Mouse (Mus musculus) olfactory bulb, adult 2 months (tissue): Measurements from ENCODE around the gene Gm10644. TPM values are rescaled to one million over a fixed set of nuclear protein-coding genes. Genes with fewer than 3 reads are reported as not detected.

ENCODE experiments used
- H3K27ac ChIP-seq: fragments of 200-500 bp; 2 replicates; pipeline ENCODE4 v1.5.1; 2012; ENCODE audit warnings: low read depth, low read length; ENCODE audit not compliant: insufficient read depth
- H3K4me1 ChIP-seq: fragments of 200-500 bp; 2 replicates; pipeline ENCODE4 v1.6.1; 2012; ENCODE audit warnings: low read length; ENCODE audit not compliant: control insufficient read depth, insufficient read depth
- H3K4me3 ChIP-seq: fragments of 200-500 bp; 2 replicates; pipeline ENCODE4 v1.5.1; 2012; ENCODE audit warnings: mild to moderate bottlenecking, low read depth, low read length, moderate library complexity; ENCODE audit not compliant: insufficient read depth
- CTCF ChIP-seq: fragments of 200-500 bp; IDR thresholded peaks from 2 replicates; pipeline ENCODE4 v1.5.1; 2012; ENCODE audit warnings: low read depth, mild to moderate bottlenecking, low read length, moderate library complexity; ENCODE audit not compliant: insufficient read depth
- POLR2A ChIP-seq: fragments of 200-500 bp; IDR thresholded peaks from 2 replicates; pipeline ENCODE4 v1.6.1; 2012; ENCODE audit warnings: mild to moderate bottlenecking, low read depth, low read length, moderate library complexity; ENCODE audit not compliant: insufficient read depth
- WGBS: fragments of 180-500 bp; shearing (Covaris S2); methylation state at CpG from one replicate; pipeline ENCODE4 v1.1.7; 2018; 5-methylcytosine and 5-hydroxymethylcytosine counted together
- polyA plus RNA-seq: library from polyadenylated mRNA; stranded (reverse); fragments of >200 nt; gene quantifications from 2 replicates; pipeline ENCODE4 v1.2.4, GENCODE M21; 2012; ENCODE audit warnings: low replicate concordance; ENCODE audit not compliant: missing spikeins, insufficient read depth, insufficient read length

The Gm10644 gene
- not detected in 2 replicates for polyA plus RNA-seq

DNA sequence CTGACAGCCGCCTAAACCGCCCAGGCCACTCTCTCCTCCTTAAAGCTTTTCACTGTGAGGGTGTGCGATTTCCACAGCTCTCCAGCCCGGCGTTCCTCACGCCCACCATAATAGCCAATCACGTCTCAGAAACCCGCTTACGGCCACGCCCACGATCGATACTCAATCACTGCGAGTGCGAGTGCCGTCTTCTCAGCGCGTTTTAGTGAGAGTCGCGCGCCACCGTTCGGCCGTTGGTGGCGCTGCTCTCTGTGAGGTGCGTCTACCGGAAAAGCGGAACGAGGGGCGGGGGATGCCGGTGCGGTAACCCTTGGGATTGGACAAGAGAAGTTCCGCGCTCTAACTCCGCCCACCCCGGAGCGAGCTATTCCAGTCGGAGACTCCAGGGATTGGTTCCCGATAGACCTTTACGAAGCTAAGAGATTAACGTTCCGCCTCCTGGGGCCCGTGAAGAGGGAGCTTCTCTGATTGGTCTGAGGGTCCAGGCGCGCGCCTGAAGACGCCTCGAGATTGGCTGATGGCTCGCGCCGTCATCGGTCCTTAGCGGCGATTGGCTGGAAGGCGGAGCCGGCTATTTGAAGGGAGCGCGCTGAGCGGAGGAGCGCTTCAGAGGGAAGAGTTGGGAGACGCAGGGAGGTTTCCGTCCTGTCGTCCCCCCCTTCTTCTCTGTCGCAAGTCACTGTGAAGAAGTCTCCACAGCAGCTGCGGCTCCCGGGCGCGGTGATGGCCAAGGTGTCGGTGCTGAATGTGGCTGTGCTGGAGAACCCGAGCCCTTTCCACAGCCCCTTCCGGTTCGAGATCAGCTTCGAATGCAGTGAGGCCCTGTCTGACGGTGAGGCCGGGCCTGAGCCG, at the start of gene Gm10644, which contains the start of gene Asf1b:
Gene Gm10644 (minus strand): TSS at position 100 of the 852 bp plus-strand sequence.
Gene Asf1b (plus strand): TSS at position 402 of the 852 bp plus-strand sequence.
- Histone ChIP-seq H3K27ac (no peak within 1 kb of the TSS), H3K4me1 (peaks cover 10% of the 10 kb centered on the region), H3K4me3 (peak within 1 kb of the TSS; percentile 56)
- under 1% methylated on average over 75 of the region's 75 CpGs for WGBS
- TF ChIP-seq CTCF = peak; percentile 80
- no peak for TF ChIP-seq POLR2A

DNA sequence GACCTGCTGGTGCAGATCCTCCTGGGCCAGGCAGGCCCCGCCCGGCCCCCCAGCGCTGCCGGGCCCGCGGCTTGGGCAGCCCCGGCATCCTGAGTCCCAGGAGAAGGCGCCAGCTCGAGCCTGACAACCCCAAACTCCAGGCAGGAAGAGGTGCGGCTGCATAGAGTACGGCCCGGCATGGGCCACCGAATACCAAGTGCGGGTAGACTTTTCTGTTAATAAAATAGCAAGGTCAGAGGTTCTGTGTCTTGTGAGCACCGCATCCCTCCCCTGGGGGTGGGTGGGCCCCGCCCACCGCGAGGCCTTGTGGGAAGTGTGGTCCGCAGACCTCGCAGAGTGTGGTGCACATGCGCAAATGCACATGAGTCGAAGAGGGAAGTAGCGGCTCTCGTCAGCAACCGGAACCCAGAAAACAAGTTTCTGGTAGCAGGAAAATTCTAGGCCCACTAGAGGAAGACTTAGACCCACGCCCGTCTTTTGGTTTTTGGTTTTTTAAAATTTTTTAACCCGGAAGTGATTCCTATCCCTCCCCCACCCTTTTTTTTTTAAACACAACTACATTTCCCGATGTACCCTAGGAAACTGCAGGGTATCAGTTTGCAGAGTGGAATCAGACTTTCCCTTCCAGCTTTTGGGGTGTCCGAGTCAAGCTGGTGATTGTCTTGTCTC, 49.7 kb upstream of the Gm10644 start:
- WGBS = under 1% methylated on average over 30 of the region's 30 CpGs

DNA sequence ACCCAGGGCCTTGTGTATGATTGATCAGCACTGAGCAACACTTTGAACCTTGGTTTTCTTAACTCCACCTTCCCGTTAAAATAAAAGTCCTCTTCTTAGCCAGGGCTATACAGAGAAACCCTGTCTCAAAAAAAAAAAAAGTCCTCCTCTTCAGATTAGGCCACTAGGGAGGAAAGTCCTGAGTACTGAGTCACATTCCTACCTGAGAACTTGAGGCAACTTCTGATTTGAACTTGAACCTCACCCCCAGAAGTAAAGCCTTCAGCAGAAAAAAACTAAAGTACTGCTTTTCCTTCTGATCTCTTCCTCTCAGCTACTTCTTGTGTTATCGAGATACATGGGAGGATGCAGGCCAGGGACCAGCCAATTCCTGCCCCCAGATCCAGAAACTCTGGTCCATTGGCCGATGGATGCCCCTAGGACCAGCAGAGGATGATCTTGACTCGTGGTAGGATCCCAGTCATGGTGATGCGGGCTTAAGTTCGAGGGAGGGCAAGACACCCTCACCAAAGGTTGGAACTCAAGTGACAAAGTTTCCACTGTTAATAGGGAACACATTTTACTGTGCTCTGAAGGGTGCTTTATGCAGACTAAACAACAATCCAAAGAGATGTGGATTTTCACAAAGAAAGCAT, 48.7 kb upstream of the Gm10644 start:
- 55% methylated on average over 6 of the region's 6 CpGs for WGBS
- Histone ChIP-seq H3K4me1 (peaks cover 23% of the 10 kb centered on the region), H3K27ac (no peak overlapping the region), H3K4me3 (no peak overlapping the region)
- TF ChIP-seq POLR2A (no peak), CTCF (no peak)

More for the DNA sequence above, 49.7 kb upstream of the Gm10644 start:
- H3K27ac ChIP-seq = peak overlapping the region; percentile 76
- H3K4me3 ChIP-seq = peak overlapping the region; percentile 96
- TF ChIP-seq POLR2A = peak; percentile 43; the same call in 1 of the 2 replicates
- TF ChIP-seq CTCF = no peak
- H3K4me1 ChIP-seq = peaks cover 15% of the 10 kb centered on the region

DNA sequence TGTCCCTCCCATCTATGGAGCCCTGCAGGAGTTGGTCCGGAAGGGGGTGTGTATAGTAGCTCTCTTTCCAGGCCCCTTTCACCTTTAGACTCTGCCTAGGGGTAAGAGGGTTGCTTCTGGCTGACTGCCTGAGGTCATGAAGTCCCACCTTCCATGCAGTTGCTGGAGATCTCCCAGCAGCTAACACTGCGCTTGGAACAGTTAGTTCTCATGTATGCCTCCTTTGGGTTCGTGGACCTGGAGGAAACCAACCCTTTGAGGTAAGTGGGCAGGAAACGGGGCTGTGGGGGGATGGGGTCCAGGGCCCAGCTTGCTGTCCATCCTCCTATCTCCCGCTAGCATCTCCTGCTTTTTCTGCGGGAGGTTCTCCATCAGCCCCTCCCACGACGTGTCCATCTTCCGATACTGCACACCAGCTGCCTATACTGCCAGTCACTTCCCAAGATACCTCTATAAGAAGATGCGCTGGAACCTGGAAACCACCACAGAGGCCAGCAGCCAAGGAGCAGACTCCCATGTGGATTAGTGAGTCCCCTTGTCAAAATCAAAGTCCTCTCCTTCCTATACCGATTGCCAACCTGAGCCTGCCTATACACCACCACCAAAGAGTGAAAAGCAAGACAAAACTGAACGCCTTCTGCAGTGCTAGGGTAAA, 48.1 kb upstream of the Gm10644 start:
- WGBS = 70% methylated on average over 12 of the region's 12 CpGs
- no peak overlapping the region for H3K4me3 ChIP-seq
- TF ChIP-seq POLR2A = no peak
- TF ChIP-seq CTCF = no peak
- H3K4me1 ChIP-seq = peaks cover 27% of the 10 kb centered on the region
- H3K27ac ChIP-seq = no peak overlapping the region

DNA sequence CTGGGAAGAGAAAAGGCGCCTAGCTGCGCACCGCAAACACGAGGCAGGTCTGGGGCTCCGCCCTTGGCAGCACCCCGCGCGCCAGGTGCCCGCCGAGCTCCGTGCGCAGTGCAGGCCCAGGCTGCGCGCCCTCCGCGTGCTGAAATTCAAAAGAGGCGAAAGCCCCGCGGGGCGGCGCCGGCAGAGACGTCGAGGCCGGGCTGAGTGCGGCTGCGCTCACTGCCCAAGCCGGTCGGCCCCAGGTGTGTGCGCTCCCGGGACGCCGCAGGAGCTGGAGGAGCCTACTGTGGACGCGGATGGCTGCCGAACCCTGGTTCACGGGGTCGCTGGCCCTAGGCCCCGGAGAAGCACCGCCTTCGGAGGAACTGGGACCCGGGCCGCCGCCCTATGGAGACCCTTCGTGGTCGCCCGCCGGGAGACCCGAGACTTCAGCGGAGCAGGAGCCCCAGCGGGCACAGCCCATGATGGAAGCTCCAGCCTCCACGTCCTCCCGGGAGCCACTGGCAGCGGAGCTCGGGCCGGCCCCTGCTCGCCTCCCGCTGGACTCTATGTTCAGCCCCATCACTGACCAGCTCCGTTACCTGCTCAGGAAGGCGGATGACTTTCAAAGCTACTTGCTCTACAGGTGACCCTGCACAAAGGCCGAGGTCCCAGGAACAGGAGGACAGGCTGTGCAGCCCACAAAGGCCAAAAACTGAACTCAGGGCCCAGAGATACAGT, 46.4 kb upstream of the Gm10644 start, which contains the start of gene 1700067K01Rik:
Gene 1700067K01Rik (plus strand): TSS at position 222 of the 720 bp plus-strand sequence.
- WGBS = 61% methylated on average over 61 of the region's 61 CpGs
- H3K4me3 ChIP-seq = no peak within 1 kb of the TSS

DNA sequence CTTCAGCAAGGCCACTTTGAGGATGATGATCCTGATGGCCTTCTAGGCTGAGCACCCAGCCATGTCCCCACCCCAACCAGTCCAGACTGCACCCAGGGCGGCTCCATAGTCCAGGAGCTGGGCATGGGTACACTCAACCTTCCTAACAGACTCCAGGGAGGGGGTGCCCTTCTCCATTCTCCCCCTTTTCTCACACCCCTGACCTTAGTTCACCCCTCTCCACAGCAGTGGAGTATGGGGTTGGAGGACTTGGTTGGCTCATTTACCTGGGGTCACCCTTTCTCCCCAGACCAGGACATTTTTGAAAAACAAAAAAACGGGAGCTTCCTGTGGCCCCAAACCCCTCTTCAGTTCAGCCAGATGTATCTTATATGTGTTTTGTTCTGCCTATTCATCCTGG, 44.8 kb upstream of the Gm10644 start:
- H3K4me3 ChIP-seq = no peak overlapping the region
- H3K4me1 ChIP-seq = peaks cover 24% of the 10 kb centered on the region
- WGBS = 93% methylated on average over 2 of the region's 2 CpGs
- no peak overlapping the region for H3K27ac ChIP-seq
- TF ChIP-seq POLR2A (no peak), CTCF (no peak)

More for the DNA sequence above, 46.4 kb upstream of the Gm10644 start, which contains the start of gene 1700067K01Rik:
- no peak for TF ChIP-seq POLR2A
- TF ChIP-seq CTCF = no peak
- Histone ChIP-seq H3K4me1 (peaks cover 27% of the 10 kb centered on the region), H3K27ac (no peak within 1 kb of the TSS)

DNA sequence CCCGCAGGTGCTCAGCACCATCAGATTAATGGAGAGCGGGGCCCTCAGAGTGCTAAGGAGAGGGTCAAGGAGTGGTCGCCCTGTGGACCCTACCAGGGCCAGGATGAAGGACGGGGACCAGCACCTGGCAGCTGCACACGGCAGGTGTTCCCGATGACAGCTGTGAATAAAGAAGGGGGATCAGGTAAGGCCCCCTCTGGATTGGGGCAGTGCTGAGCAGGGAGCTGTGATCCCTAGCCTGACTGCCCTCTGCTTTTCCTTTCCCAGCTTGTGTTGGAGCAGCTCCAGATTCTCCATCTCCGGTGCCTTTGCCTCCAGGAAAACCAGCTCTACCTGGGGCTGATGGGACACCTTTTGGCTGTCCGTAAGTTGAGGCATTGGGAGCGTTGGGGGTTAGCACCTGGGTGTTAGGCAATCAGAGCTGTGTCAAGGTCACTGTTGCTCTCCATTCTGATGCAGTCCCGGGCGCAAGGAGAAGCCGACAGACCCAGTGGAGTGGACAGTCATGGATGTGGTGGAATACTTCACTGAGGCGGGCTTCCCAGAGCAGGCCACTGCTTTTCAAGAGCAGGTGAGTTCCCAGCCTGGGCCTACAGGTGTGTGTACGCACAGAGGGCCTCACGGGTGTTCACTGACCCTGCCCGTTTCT, 44.2 kb upstream of the Gm10644 start:
- WGBS = 72% methylated on average over 16 of the region's 16 CpGs
- H3K27ac ChIP-seq = no peak overlapping the region
- no peak overlapping the region; the same call in 1 of the 2 replicates for H3K4me3 ChIP-seq
- TF ChIP-seq POLR2A (no peak), CTCF (no peak)
- H3K4me1 ChIP-seq = peaks cover 20% of the 10 kb centered on the region
